Mouse (Mus musculus) heart, adult 11 months (tissue): ENCODE measurements at regions not wholly inside any gene's neighbourhood (a gene's known extent, or its start where the extent isn't known, plus 50 kb on each side); places are given as distances from the start of the nearest gene placed in this dataset.

Source experiments
- DNase-seq: peaks from one replicate; pipeline ENCODE4 v3.0.0; 2022

GRCm38 (mm10) chr12:48705963-48706362 lies 676.5 kb upstream of the Foxg1 start:
- no peak for DNase-seq

- DNase-seq: no peak
Measured at GRCm38 (mm10) chr12:48713646-48714045, 668.8 kb upstream of the Foxg1 start.

GRCm38 (mm10) chr12:48729851-48730250 lies 652.6 kb upstream of the Foxg1 start:
- no peak for DNase-seq

GRCm38 (mm10) chr12:48758805-48759396 lies 623.6 kb upstream of the Foxg1 start:
- DNase-seq: no peak
